Mouse (Mus musculus) lung, embryonic 14.5 days (tissue): ENCODE results near the gene Gpat2. TPM values are rescaled to one million over a fixed set of nuclear protein-coding genes. Genes with fewer than 3 reads are reported as not detected.

Experiments
- ATAC-seq: fragments of 200-750 bp; cut with Nextera tagmentation; 2 replicates; pipeline ENCODE4 v1.8.0; 2017; ENCODE audit warnings: mild to moderate bottlenecking, moderate TSS enrichment, moderate library complexity; ENCODE audit not compliant: insufficient read depth
- DNase-seq: peaks from one replicate; pipeline ENCODE4 v3.0.0-alpha.2; 2015
- H3K27ac ChIP-seq: fragments of 300-500 bp; sonication (generic); 2 replicates; pipeline ENCODE4 v1.5.1; 2014; ENCODE audit warnings: low read depth, mild to moderate bottlenecking, moderate library complexity
- H3K27me3 ChIP-seq: fragments of 300-500 bp; sonication (generic); 2 replicates; pipeline ENCODE4 v1.6.1; 2014; ENCODE audit warnings: low read length, control low read depth; ENCODE audit not compliant: insufficient read depth
- H3K36me3 ChIP-seq: fragments of 300-500 bp; sonication (generic); 2 replicates; pipeline ENCODE4 v1.6.1; 2014; ENCODE audit warnings: control low read depth; ENCODE audit not compliant: insufficient read depth
- H3K4me1 ChIP-seq: fragments of 300-500 bp; sonication (generic); 2 replicates; pipeline ENCODE4 v1.6.1; 2014; ENCODE audit warnings: antibody characterized with exemption, control low read depth; ENCODE audit not compliant: insufficient read depth
- H3K4me2 ChIP-seq: fragments of 300-500 bp; sonication (generic); 2 replicates; pipeline ENCODE4 v1.6.1; 2014; ENCODE audit warnings: mild to moderate bottlenecking
- H3K4me3 ChIP-seq: fragments of 300-500 bp; sonication (generic); 2 replicates; pipeline ENCODE4 v1.5.1; 2014; ENCODE audit warnings: low read depth, low read length
- H3K9ac ChIP-seq: fragments of 300-500 bp; sonication (generic); 2 replicates; pipeline ENCODE4 v1.6.1; 2014
- H3K9me3 ChIP-seq: fragments of 300-500 bp; sonication (generic); 2 replicates; pipeline ENCODE4 v1.6.1; 2016; ENCODE audit warnings: low read depth, low read length, control low read depth
- CTCF ChIP-seq: IDR thresholded peaks from 2 replicates; pipeline ENCODE4 v1.5.1; 2016; ENCODE audit warnings: antibody characterized with exemption, low read depth
- WGBS: fragments of 180-500 bp; shearing (Covaris S2); extraction: QIAGEN DNeasy Blood & Tissue Kit; methylation state at CpG from one replicate; pipeline ENCODE4 v1.1.7; 2014; 5-methylcytosine and 5-hydroxymethylcytosine counted together
- polyA plus RNA-seq: library from polyadenylated mRNA; unstranded; fragments of >200 nt; fragmentation: Nextera tagmentation; extraction: Ambion mirVana; gene quantifications from 2 replicates; pipeline ENCODE4 v1.2.1, GENCODE M21; 2014

Gene Gpat2
- polyA plus RNA-seq, 1 experiment from 2014 or later = 0.42 TPM

GRCm38 (mm10) chr2:127481841-127482532, 57.0 kb downstream of the Gpat2 start:
- peak; percentile 55 for TF ChIP-seq CTCF
- DNase-seq (peak; percentile 49), ATAC-seq (peak; percentile 47)
- Histone ChIP-seq H3K36me3 (no peaks in the 10 kb centered on the region), H3K4me1 (peaks cover 14% of the 10 kb centered on the region), H3K9me3 (no peaks in the 10 kb centered on the region), H3K4me2 (peak overlapping the region; percentile 90), H3K27me3 (peaks cover 48% of the 10 kb centered on the region), H3K4me3 (peak overlapping the region; percentile 58), H3K27ac (peak overlapping the region; percentile 46; the same call in 1 of the 2 replicates), H3K9ac (peak overlapping the region; percentile 56)
- under 1% methylated on average over 58 of the region's 59 CpGs for WGBS

GRCm38 (mm10) chr2:127482533-127482911, 57.5 kb downstream of the Gpat2 start:
- no peaks in the 10 kb centered on the region for H3K9me3 ChIP-seq
- TF ChIP-seq CTCF = no peak
- H3K27ac ChIP-seq = peak overlapping the region; percentile 70
- H3K36me3 ChIP-seq = no peaks in the 10 kb centered on the region
- peaks cover 14% of the 10 kb centered on the region for H3K4me1 ChIP-seq
- ATAC-seq (peak; percentile 91), DNase-seq (peak; percentile 95)
- peak overlapping the region; percentile 90 for H3K4me2 ChIP-seq
- peak overlapping the region; percentile 58 for H3K4me3 ChIP-seq
- peak overlapping the region; percentile 56 for H3K9ac ChIP-seq
- peaks cover 48% of the 10 kb centered on the region for H3K27me3 ChIP-seq
- 0% methylated on average over 21 of the region's 21 CpGs for WGBS

- Histone ChIP-seq H3K27me3 (peaks cover 48% of the 10 kb centered on the region), H3K9ac (no peak overlapping the region), H3K27ac (peak overlapping the region; percentile 70), H3K4me2 (peak overlapping the region; percentile 90), H3K4me3 (peak overlapping the region; percentile 58), H3K9me3 (no peaks in the 10 kb centered on the region), H3K4me1 (peaks cover 14% of the 10 kb centered on the region), H3K36me3 (no peaks in the 10 kb centered on the region)
- WGBS = 2% methylated on average over 19 of the region's 21 CpGs
- ATAC-seq (peak; percentile 55; the same call in 1 of the 2 replicates), DNase-seq (peak; percentile 64)
- TF ChIP-seq CTCF = no peak
Observed at GRCm38 (mm10) chr2:127483001-127483400, 58.0 kb downstream of the Gpat2 start.

- Histone ChIP-seq H3K4me1 (peaks cover 14% of the 10 kb centered on the region), H3K9ac (no peak overlapping the region), H3K36me3 (no peaks in the 10 kb centered on the region), H3K4me2 (peak overlapping the region; percentile 58), H3K27ac (no peak overlapping the region), H3K9me3 (no peaks in the 10 kb centered on the region), H3K27me3 (peaks cover 48% of the 10 kb centered on the region), H3K4me3 (peak overlapping the region; percentile 16)
- WGBS = 6% methylated on average over 19 of the region's 19 CpGs
- peak; percentile 55 for ATAC-seq
- DNase-seq = peak; percentile 96
- peak; percentile 28 for TF ChIP-seq CTCF
Observed at GRCm38 (mm10) chr2:127484476-127485170, 59.6 kb downstream of the Gpat2 start.

Other genes with a start within 250 kb of the Gpat2 start
- gene 1810024B03Rik, start 216.9 kb upstream of the Gpat2 start, polyA plus RNA-seq = 1.9 and 2.8 TPM in 2 replicates
- 75.1 TPM in 2 replicates for gene Snrnp200, start 216.8 kb upstream of the Gpat2 start, polyA plus RNA-seq
- gene Ciao1, start 177.4 kb upstream of the Gpat2 start, polyA plus RNA-seq = 58.5 and 61.3 TPM in 2 replicates
- 22.0 and 22.6 TPM in 2 replicates for gene Tmem127, start 177.3 kb upstream of the Gpat2 start, polyA plus RNA-seq
- gene Stard7, start 155.0 kb upstream of the Gpat2 start, polyA plus RNA-seq = 86.6 and 88.7 TPM in 2 replicates
- 12.3 and 15.7 TPM in 2 replicates for gene Dusp2, start 89.0 kb upstream of the Gpat2 start, polyA plus RNA-seq
- gene Astl, start 86.6 kb upstream of the Gpat2 start, polyA plus RNA-seq = not detected in 2 replicates
- not detected in 2 replicates for gene Adra2b, start 62.0 kb upstream of the Gpat2 start, polyA plus RNA-seq
- gene Fahd2a, start 19.4 kb downstream of the Gpat2 start, polyA plus RNA-seq = 18.7 and 25.0 TPM in 2 replicates
- gene Kcnip3, start 96.9 kb downstream of the Gpat2 start, polyA plus RNA-seq = 8.1 and 8.5 TPM in 2 replicates
- 1.6 and 1.8 TPM in 2 replicates for gene Prom2, start 116.3 kb downstream of the Gpat2 start, polyA plus RNA-seq
- gene Zfp661, start 161.9 kb downstream of the Gpat2 start, polyA plus RNA-seq = 4.4 and 4.9 TPM in 2 replicates
- 127 and 133 TPM in 2 replicates for gene Mrps5, start 162.0 kb downstream of the Gpat2 start, polyA plus RNA-seq
- gene Mal, start 231.5 kb downstream of the Gpat2 start, polyA plus RNA-seq = 3.3 and 4.8 TPM in 2 replicates